Mouse (Mus musculus) R1 (cell line): ENCODE measurements around the gene Washc3.

Experiments
- DNase-seq: peaks from one replicate; pipeline ENCODE4 v3.0.0-alpha.2; 2018; ENCODE audit warnings: low read depth, low spot score

Washc3 gene

GRCm38 (mm10) chr10:88200951-88201638, at the start of gene Washc3:
Gene Washc3 (plus strand): TSS chr10:88201093.
- DNase-seq: peak; percentile 95

- DNase-seq: no peak
Measured at GRCm38 (mm10) chr10:88151658-88152057, 49.2 kb upstream of the Washc3 start.

GRCm38 (mm10) chr10:88162096-88162495, 38.8 kb upstream of the Washc3 start:
- DNase-seq: no peak

GRCm38 (mm10) chr10:88162676-88163075, 38.2 kb upstream of the Washc3 start:
- DNase-seq: peak; percentile 88

GRCm38 (mm10) chr10:88166158-88166557, 34.7 kb upstream of the Washc3 start:
- peak; percentile 65 for DNase-seq

GRCm38 (mm10) chr10:88167438-88168077, 33.3 kb upstream of the Washc3 start:
- no peak for DNase-seq

- DNase-seq: no peak
Measured at GRCm38 (mm10) chr10:88200541-88200940, 352 bp upstream of the Washc3 start.

GRCm38 (mm10) chr10:88201650-88202049, 757 bp downstream of the Washc3 start:
- peak; percentile 11 for DNase-seq

GRCm38 (mm10) chr10:88202581-88202980, 1.7 kb downstream of the Washc3 start:
- DNase-seq: no peak

GRCm38 (mm10) chr10:88203236-88203635, 2.3 kb downstream of the Washc3 start:
- no peak for DNase-seq

GRCm38 (mm10) chr10:88212644-88213043, 11.8 kb downstream of the Washc3 start:
- DNase-seq: no peak

GRCm38 (mm10) chr10:88214800-88215514, 14.1 kb downstream of the Washc3 start:
- DNase-seq: no peak

GRCm38 (mm10) chr10:88218161-88218560, 17.3 kb downstream of the Washc3 start:
- DNase-seq: no peak

GRCm38 (mm10) chr10:88221718-88222117, 20.8 kb downstream of the Washc3 start:
- DNase-seq: no peak

GRCm38 (mm10) chr10:88225421-88225820, 24.5 kb downstream of the Washc3 start:
- DNase-seq: no peak

GRCm38 (mm10) chr10:88227962-88228361, 27.1 kb downstream of the Washc3 start:
- no peak for DNase-seq

- DNase-seq: no peak
Measured at GRCm38 (mm10) chr10:88228521-88229017, 27.7 kb downstream of the Washc3 start.

GRCm38 (mm10) chr10:88231671-88232070, 30.8 kb downstream of the Washc3 start:
- no peak for DNase-seq

GRCm38 (mm10) chr10:88232765-88233164, 31.9 kb downstream of the Washc3 start:
- DNase-seq: no peak

GRCm38 (mm10) chr10:88244681-88245080, 43.8 kb downstream of the Washc3 start:
- DNase-seq: peak; percentile 5

GRCm38 (mm10) chr10:88250300-88250699, 49.4 kb downstream of the Washc3 start:
- DNase-seq: no peak

- DNase-seq: no peak
Measured at GRCm38 (mm10) chr10:88252121-88252862, 51.4 kb downstream of the Washc3 start.
